In genomic region chr6:42354076-42355019, GRCm38 (mm10) we compare ENCODE assay signal across 9 mouse cellular contexts. TPM values are rescaled to one million over a fixed set of nuclear protein-coding genes. Genes with fewer than 3 reads are reported as not detected.
A peak's percentile ranks its signal among the peaks of the same experiment; 100 is the strongest.
DNase-seq lines count a peak whose midpoint lies in the region; ATAC-seq lines count a peak whose summit lies in the region.
"Had no signal": no experiment of that assay in that cellular context is flagged by ENCODE, and none has a peak within 500 bp of the region (broad histone marks: within the 10 kb centered on the region; RNA-seq: fewer than 3 reads in every experiment).

No protein-coding gene starts in this region.

- H3K9me3 ChIP-seq in embryonic facial prominence, embryonic 15.5 days (replicated peaks) = no peaks in the 10 kb centered on the region
- no peaks in the 10 kb centered on the region for H3K9me3 ChIP-seq in liver, embryonic 11.5 days (ENCODE audit: control insufficient read depth, low read length)
- H3K9me3 ChIP-seq in stomach, embryonic 16.5 days (replicated peaks; ENCODE audit: control insufficient read depth, low read length) = no peaks in the 10 kb centered on the region
- H3K9me3 ChIP-seq: embryonic facial prominence, embryonic 13.5 days had no signal

- no peaks in the 10 kb centered on the region for H3K27me3 ChIP-seq in embryonic facial prominence, embryonic 15.5 days
- H3K27me3 ChIP-seq in liver, embryonic 11.5 days (replicated peaks; ENCODE audit: control insufficient read depth, insufficient read depth, low read length) = no peaks in the 10 kb centered on the region
- H3K27me3 ChIP-seq in stomach, embryonic 16.5 days (ENCODE audit: control insufficient read depth, insufficient read depth, low read length) = no peaks in the 10 kb centered on the region
- H3K27me3 ChIP-seq: embryonic facial prominence, embryonic 13.5 days had no signal

- no peak overlapping the region for H3K27ac ChIP-seq in embryonic facial prominence, embryonic 15.5 days (replicated peaks)
- peak overlapping the region; percentile 66; the same call in 1 of the 2 replicates for H3K27ac ChIP-seq in liver, embryonic 11.5 days (ENCODE audit: low read depth, low read length)
- peak overlapping the region; percentile 49; the same call in 1 of the 2 replicates for H3K27ac ChIP-seq in stomach, embryonic 16.5 days (ENCODE audit: low read length)
- H3K27ac ChIP-seq: embryonic facial prominence, embryonic 13.5 days had no signal

- intact Hi-C loops in left cerebral cortex, postnatal 10 days (cut with DNase I) = no loop called here

- peak overlapping the region; percentile 15; the same call in 1 of the 2 replicates for H3K4me2 ChIP-seq in embryonic facial prominence, embryonic 15.5 days (replicated peaks)
- H3K4me2 ChIP-seq in liver, embryonic 11.5 days = peak overlapping the region; percentile 90
- H3K4me2 ChIP-seq in stomach, embryonic 16.5 days (ENCODE audit: low read depth, low read length) = peak overlapping the region; percentile 37

- peaks cover 53% of the 10 kb centered on the region for H3K36me3 ChIP-seq in embryonic facial prominence, embryonic 15.5 days
- H3K36me3 ChIP-seq in liver, embryonic 11.5 days (ENCODE audit: control insufficient read depth, insufficient read depth, low read length) = peaks cover 19% of the 10 kb centered on the region
- peaks cover 34% of the 10 kb centered on the region for H3K36me3 ChIP-seq in stomach, embryonic 16.5 days (ENCODE audit: control insufficient read depth, insufficient read depth, low read length)

- no peak overlapping the region for H3K4me3 ChIP-seq in embryonic facial prominence, embryonic 15.5 days (replicated peaks)
- H3K4me3 ChIP-seq in liver, embryonic 11.5 days (ENCODE audit: low read depth, low read length) = no peak overlapping the region; the same call in 1 of the 2 replicates
- H3K4me3 ChIP-seq in stomach, embryonic 16.5 days (replicated peaks; ENCODE audit: low read length) = peak overlapping the region; percentile 15
- H3K4me3 ChIP-seq: embryonic facial prominence, embryonic 13.5 days had no signal

- DNase-seq in left cerebral cortex, postnatal 10 days (ENCODE audit: extremely low spot score in 1 of 2, low spot score in 2 of 2) = peak; percentile 27 to 67
- no peak for DNase-seq in left cerebral cortex, adult 9 months (ENCODE audit: low spot score in 2 of 2)
- DNase-seq in NIH3T3 (ENCODE audit: low read depth) = peak; percentile 83
- no peak for DNase-seq in liver, embryonic 11.5 days (ENCODE audit: low spot score)
- no peak for DNase-seq in urinary bladder, postnatal 25 days (ENCODE audit: low spot score)

- ATAC-seq in embryonic facial prominence, embryonic 15.5 days (ENCODE audit: insufficient number of reproducible peaks, low FRiP score, low TSS enrichment, low read depth) = no peak
- ATAC-seq in liver, embryonic 11.5 days (replicated peaks; ENCODE audit: low FRiP score) = no peak
- no peak for ATAC-seq in stomach, embryonic 16.5 days (ENCODE audit: insufficient read depth, low FRiP score)

- WGBS in embryonic facial prominence, embryonic 15.5 days = 61% methylated on average over 11 of the region's 11 CpGs
- WGBS in liver, embryonic 11.5 days = 31% methylated on average over 11 of the region's 11 CpGs
- WGBS in stomach, embryonic 16.5 days = 45% methylated on average over 11 of the region's 11 CpGs

- H3K9ac ChIP-seq in embryonic facial prominence, embryonic 15.5 days = no peak overlapping the region
- no peak overlapping the region for H3K9ac ChIP-seq in liver, embryonic 11.5 days (ENCODE audit: low read depth, low read length)
- H3K9ac ChIP-seq in stomach, embryonic 16.5 days (ENCODE audit: low read length) = peak overlapping the region; percentile 33; the same call in 1 of the 2 replicates
- H3K9ac ChIP-seq: embryonic facial prominence, embryonic 13.5 days had no signal

- peaks cover 43% of the 10 kb centered on the region for H3K4me1 ChIP-seq in embryonic facial prominence, embryonic 15.5 days
- H3K4me1 ChIP-seq in liver, embryonic 11.5 days (replicated peaks; ENCODE audit: control insufficient read depth, insufficient read depth, low read length) = peaks cover 48% of the 10 kb centered on the region
- peaks cover 64% of the 10 kb centered on the region for H3K4me1 ChIP-seq in stomach, embryonic 16.5 days (ENCODE audit: control insufficient read depth, insufficient read depth, low read length)

RNA-seq across cellular contexts. Expression of gene Zyx, which starts 4.9 kb away (rescaled TPM):
- 10 to 100 TPM; 55.8 to 57.6 TPM for total RNA-seq in left cerebral cortex, postnatal 10 days (2021)
- 127 and 131 TPM in 2 replicates for polyA plus RNA-seq in embryonic facial prominence, embryonic 15.5 days (2015; fragmentation: Nextera tagmentation; extraction: Ambion mirVana)
- polyA plus RNA-seq in liver, embryonic 11.5 days (2014; fragmentation: Nextera tagmentation; extraction: Ambion mirVana) = 113 TPM in 2 replicates
- 99.0 and 107 TPM in 2 replicates for polyA plus RNA-seq in stomach, embryonic 16.5 days (2015; fragmentation: Nextera tagmentation; extraction: Ambion mirVana)

RNA-seq across cellular contexts. Expression of gene Epha1, which starts 18.7 kb away (rescaled TPM):
- under 1 TPM; 0.22 to 0.26 TPM for total RNA-seq in left cerebral cortex, postnatal 10 days (2021)
- 19.5 and 21.6 TPM in 2 replicates for polyA plus RNA-seq in embryonic facial prominence, embryonic 15.5 days (2015; fragmentation: Nextera tagmentation; extraction: Ambion mirVana)
- 1.1 and 1.4 TPM in 2 replicates for polyA plus RNA-seq in liver, embryonic 11.5 days (2014; fragmentation: Nextera tagmentation; extraction: Ambion mirVana)
- polyA plus RNA-seq in stomach, embryonic 16.5 days (2015; fragmentation: Nextera tagmentation; extraction: Ambion mirVana) = 25.5 and 31.3 TPM in 2 replicates

RNA-seq across cellular contexts. Expression of gene Fam131b, which starts 29.9 kb away (rescaled TPM):
- 100 to 1,000 TPM; 123 to 133 TPM for total RNA-seq in left cerebral cortex, postnatal 10 days (2021)
- 0.23 and 0.24 TPM in 2 replicates for polyA plus RNA-seq in embryonic facial prominence, embryonic 15.5 days (2015; fragmentation: Nextera tagmentation; extraction: Ambion mirVana)
- 0.04 and 0.08 TPM in 2 replicates for polyA plus RNA-seq in liver, embryonic 11.5 days (2014; fragmentation: Nextera tagmentation; extraction: Ambion mirVana)
- 0.29 and 0.32 TPM in 2 replicates for polyA plus RNA-seq in stomach, embryonic 16.5 days (2015; fragmentation: Nextera tagmentation; extraction: Ambion mirVana)

RNA-seq across cellular contexts. Expression of gene Tas2r143, which starts 45.7 kb away (rescaled TPM):
- not detected for total RNA-seq in left cerebral cortex, postnatal 10 days (2021)
- polyA plus RNA-seq in embryonic facial prominence, embryonic 15.5 days (2015; fragmentation: Nextera tagmentation; extraction: Ambion mirVana) = not detected in 2 replicates
- not detected in 2 replicates for polyA plus RNA-seq in liver, embryonic 11.5 days (2014; fragmentation: Nextera tagmentation; extraction: Ambion mirVana)
- polyA plus RNA-seq in stomach, embryonic 16.5 days (2015; fragmentation: Nextera tagmentation; extraction: Ambion mirVana) = not detected in 2 replicates
- polyA plus RNA-seq: embryonic facial prominence, embryonic 13.5 days; neural tube, embryonic 11.5 days had no signal

RNA-seq across cellular contexts. Expression of gene Tas2r135, which starts 50.9 kb away (rescaled TPM):
- not detected for total RNA-seq in left cerebral cortex, postnatal 10 days (2021)
- not detected in 2 replicates for polyA plus RNA-seq in embryonic facial prominence, embryonic 15.5 days (2015; fragmentation: Nextera tagmentation; extraction: Ambion mirVana)
- not detected in 2 replicates for polyA plus RNA-seq in liver, embryonic 11.5 days (2014; fragmentation: Nextera tagmentation; extraction: Ambion mirVana)
- not detected in 2 replicates for polyA plus RNA-seq in stomach, embryonic 16.5 days (2015; fragmentation: Nextera tagmentation; extraction: Ambion mirVana)
- polyA plus RNA-seq: embryonic facial prominence, embryonic 13.5 days; neural tube, embryonic 11.5 days had no signal

Comparison
In these comparisons a context has a peak if more than half of its experiments do, and no peak if none do; other contexts are left out.
1. DNase-seq: peak in left cerebral cortex, postnatal 10 days (2 of 2) and NIH3T3 (single experiment); none in left cerebral cortex, adult 9 months (0 of 2), liver, embryonic 11.5 days (single experiment) and urinary bladder, postnatal 25 days (single experiment).
2. H3K4me2 ChIP-seq: peak in every context shown above with its lines; median percentile 90 in liver, embryonic 11.5 days; 37 in stomach, embryonic 16.5 days; 15 in embryonic facial prominence, embryonic 15.5 days.